Mouse (Mus musculus) central nervous system, embryonic 18 days (tissue): Measurements from ENCODE around the gene Slc51b. TPM values are rescaled to one million over a fixed set of nuclear protein-coding genes. Genes with fewer than 3 reads are reported as not detected.

ENCODE experiments used
- polyA plus RNA-seq: library from polyadenylated mRNA; depleted of rRNA; stranded (reverse); fragments of >200 nt; gene quantifications from 2 replicates; pipeline ENCODE4 v1.2.3, GENCODE M21; 2012; rRNA removed

Gene Slc51b
- not detected in 2 replicates for polyA plus RNA-seq

GRCm38 (mm10) chr9:65422760-65423501, at the start of gene Slc51b:
Slc51b (minus strand) TSS chr9:65422955.

DNA sequence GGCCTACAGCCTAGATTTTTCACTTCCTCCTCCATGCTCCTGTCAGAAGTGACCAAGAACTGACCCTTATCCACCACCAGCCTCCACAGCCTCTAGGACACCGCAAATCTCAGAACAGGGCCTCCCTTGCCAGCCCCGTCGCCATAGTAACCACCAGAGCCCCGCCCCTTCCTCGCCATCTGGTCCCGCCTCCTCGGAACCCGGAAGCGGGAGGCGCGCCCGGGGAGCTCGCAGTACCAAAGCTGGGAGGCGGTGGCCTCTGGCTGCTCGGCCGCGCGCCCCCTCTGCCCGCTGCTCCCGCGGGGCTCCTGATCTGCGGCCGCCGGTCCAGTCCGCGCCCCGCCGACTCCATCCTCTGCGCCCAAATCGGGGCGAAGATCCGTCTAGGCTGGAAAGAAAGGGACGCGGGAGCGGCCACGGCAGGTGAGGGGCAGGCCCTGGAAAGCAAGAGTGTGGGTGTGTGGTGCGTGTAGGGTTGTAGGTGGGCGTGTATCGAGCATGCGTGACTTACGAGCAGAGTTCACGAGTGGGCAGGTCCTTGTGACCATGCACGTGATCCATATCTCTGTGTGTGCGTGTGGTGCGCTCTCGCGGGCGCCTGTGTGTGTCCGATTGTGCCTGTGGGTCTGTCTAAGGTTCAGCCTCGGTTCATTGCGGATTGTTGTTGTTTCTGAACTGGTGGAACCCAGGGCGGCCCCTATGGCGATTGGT, 38.1 kb upstream of the Slc51b start, which contains the start of gene Spg21:
TSS of gene Spg21 (plus strand) at position 216 of the 711 bp plus-strand sequence.

GRCm38 (mm10) chr9:65435671-65436301, 13.0 kb upstream of the Slc51b start, which contains the start of gene Mtfmt:
Mtfmt (plus strand) TSS chr9:65435782.

GRCm38 (mm10) chr9:65398279-65398678, 24.5 kb downstream of the Slc51b start, which contains the start of gene Rasl12:
Rasl12 (plus strand) TSS chr9:65398506.

GRCm38 (mm10) chr9:65391613-65391964, 31.2 kb downstream of the Slc51b start, which contains the start of gene Kbtbd13:
Kbtbd13 (minus strand) TSS chr9:65391652.

Other genes with a start within 250 kb of the Slc51b start
- gene Parp16, start 227.6 kb downstream of the Slc51b start, polyA plus RNA-seq: 7.1 and 7.2 TPM in 2 replicates
- 0.17 and 0.44 TPM in 2 replicates for gene Cilp, start 157.8 kb downstream of the Slc51b start, polyA plus RNA-seq
- gene Clpx, start 128.7 kb downstream of the Slc51b start, polyA plus RNA-seq: 18.9 and 21.6 TPM in 2 replicates
- 14.4 and 15.0 TPM in 2 replicates for gene Pdcd7, start 76.9 kb downstream of the Slc51b start, polyA plus RNA-seq
- gene Ubap1l, start 61.9 kb downstream of the Slc51b start, polyA plus RNA-seq: 10.0 and 13.3 TPM in 2 replicates
- gene Kbtbd13, start 31.3 kb downstream of the Slc51b start, polyA plus RNA-seq: 0.71 and 0.73 TPM in 2 replicates
- 6.5 and 7.2 TPM in 2 replicates for gene Rasl12, start 24.4 kb downstream of the Slc51b start, polyA plus RNA-seq
- gene Mtfmt, start 12.8 kb upstream of the Slc51b start, polyA plus RNA-seq: 22.2 and 23.2 TPM in 2 replicates
- gene Spg21, start 38.0 kb upstream of the Slc51b start, polyA plus RNA-seq: 45.7 and 50.9 TPM in 2 replicates
- gene Ankdd1a, start 97.2 kb upstream of the Slc51b start, polyA plus RNA-seq: 2.4 and 2.9 TPM in 2 replicates
- 4.1 and 4.8 TPM in 2 replicates for gene Plekho2, start 157.1 kb upstream of the Slc51b start, polyA plus RNA-seq
- gene Pif1, start 164.2 kb upstream of the Slc51b start, polyA plus RNA-seq: 2.2 and 2.4 TPM in 2 replicates
- 3.1 and 3.3 TPM in 2 replicates for gene Rbpms2, start 206.7 kb upstream of the Slc51b start, polyA plus RNA-seq
- 228 and 229 TPM in 2 replicates for gene Oaz2, start 245.0 kb upstream of the Slc51b start, polyA plus RNA-seq